Mouse (Mus musculus): Measurements from ENCODE around the gene Atrnl1.
"Not testable (repeated sequence)": the region's sequence is repeated elsewhere in the genome, so short reads cannot be mapped to it uniquely, and the experiment has no call there.

DNA sequence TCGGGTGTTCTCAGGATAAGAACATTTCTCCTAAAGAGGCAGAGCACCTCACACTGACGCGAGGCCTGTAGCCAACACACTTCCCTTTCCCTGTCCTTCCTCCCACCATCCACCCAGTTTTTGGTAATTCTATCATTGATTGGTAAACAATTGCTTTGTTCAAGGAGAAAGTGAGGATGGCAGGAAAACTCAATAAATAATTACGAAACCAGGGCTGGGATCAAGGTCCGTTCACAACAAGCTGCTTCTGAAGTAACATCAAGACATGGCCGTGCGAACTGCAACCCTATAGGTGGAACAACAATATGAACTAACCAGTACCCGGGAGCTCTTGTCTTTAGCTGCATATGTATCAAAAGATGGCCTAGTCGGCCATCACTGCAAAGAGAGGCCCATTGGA is 439.6 kb downstream of the Atrnl1 start:
- TF ChIP-seq CTCF (IDR thresholded peaks at IDR 0.05; ENCODE audit: low read depth); EP300 (optimal IDR thresholded peaks at IDR 0.05): not testable (repeated sequence)

Measured in stomach, postnatal 0 days (tissue).